Mouse (Mus musculus) intestine, embryonic 16.5 days (tissue): ENCODE measurements around the gene Il12a. TPM values are rescaled to one million over a fixed set of nuclear protein-coding genes. Genes with fewer than 3 reads are reported as not detected.
"Not testable (repeated sequence)": the region's sequence is repeated elsewhere in the genome, so short reads cannot be mapped to it uniquely, and the experiment has no call there.

Experiments
- ATAC-seq: fragments of 200-750 bp; cut with Nextera tagmentation; 2 replicates; pipeline ENCODE4 v1.8.0; 2017; ENCODE audit warnings: moderate TSS enrichment, moderate library complexity
- H3K27ac ChIP-seq: fragments of 300-500 bp; sonication (generic); 2 replicates; pipeline ENCODE4 v1.5.1; 2014; ENCODE audit warnings: mild to moderate bottlenecking, low read length
- H3K27me3 ChIP-seq: fragments of 300-500 bp; sonication (generic); replicated peaks from 2 replicates; pipeline ENCODE4 v1.6.1; 2014; ENCODE audit warnings: low read length, control low read depth, mixed read lengths; ENCODE audit not compliant: control insufficient read depth, insufficient read depth
- H3K36me3 ChIP-seq: fragments of 300-500 bp; sonication (generic); 2 replicates; pipeline ENCODE4 v1.6.1; 2014; ENCODE audit warnings: low read length, control low read depth; ENCODE audit not compliant: control insufficient read depth, insufficient read depth
- H3K4me1 ChIP-seq: fragments of 300-500 bp; sonication (generic); 2 replicates; pipeline ENCODE4 v1.6.1; 2014; ENCODE audit warnings: low read length, control low read depth, mixed read lengths; ENCODE audit not compliant: control insufficient read depth, insufficient read depth
- H3K4me2 ChIP-seq: fragments of 300-500 bp; sonication (generic); 2 replicates; pipeline ENCODE4 v1.6.1; 2014; ENCODE audit warnings: low read depth, low read length, control low read depth
- H3K4me3 ChIP-seq: fragments of 300-500 bp; sonication (generic); 2 replicates; pipeline ENCODE4 v1.5.1; 2014; ENCODE audit warnings: mild to moderate bottlenecking, low read length
- H3K9ac ChIP-seq: fragments of 300-500 bp; sonication (generic); 2 replicates; pipeline ENCODE4 v1.6.1; 2014; ENCODE audit warnings: low read depth, low read length
- H3K9me3 ChIP-seq: fragments of 300-500 bp; sonication (generic); 2 replicates; pipeline ENCODE4 v1.6.1; 2016; ENCODE audit warnings: low read length, control low read depth; ENCODE audit not compliant: control insufficient read depth
- WGBS: fragments of 180-500 bp; shearing (Covaris S2); extraction: QIAGEN DNeasy Blood & Tissue Kit; methylation state at CpG from one replicate; pipeline ENCODE4 v1.1.7; 2014; 5-methylcytosine and 5-hydroxymethylcytosine counted together
- polyA plus RNA-seq: library from polyadenylated mRNA; unstranded; fragments of >200 nt; fragmentation: Nextera tagmentation; extraction: Ambion mirVana; gene quantifications from 2 replicates; pipeline ENCODE4 v1.2.1, GENCODE M21; 2015

Il12a gene
- polyA plus RNA-seq, 1 experiment from 2014 or later, result not detected

DNA sequence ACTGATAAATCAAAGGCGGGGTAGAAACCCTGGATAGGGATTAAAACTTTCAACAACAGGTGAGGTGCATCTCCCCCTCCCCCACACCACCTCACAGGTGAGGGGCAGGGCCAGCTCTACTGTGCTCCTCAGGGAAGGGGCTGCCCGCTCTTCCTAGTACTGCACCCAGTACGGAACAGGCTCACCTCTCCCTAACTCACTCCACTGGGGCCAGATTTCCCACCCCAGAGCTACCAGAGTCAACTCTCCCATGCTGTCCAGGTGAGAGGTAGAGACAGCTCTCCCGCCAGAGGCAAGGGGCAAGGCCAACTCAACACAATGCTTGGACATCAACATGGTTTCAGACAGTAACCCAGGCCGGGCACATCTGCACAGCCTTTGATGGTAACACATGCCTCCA is 21.1 kb downstream of the Il12a start:
- ATAC-seq, result no peak

GRCm38 (mm10) chr3:68713550-68713949 is 23.1 kb downstream of the Il12a start:
- Histone ChIP-seq H3K9me3 (no peaks in the 10 kb centered on the region), H3K36me3 (no peaks in the 10 kb centered on the region), H3K4me1 (no peaks in the 10 kb centered on the region), H3K4me2 (no peak overlapping the region; the same call in 1 of the 2 replicates), H3K27ac (no peak overlapping the region), H3K4me3 (no peak overlapping the region; the same call in 1 of the 2 replicates), H3K9ac (no peak overlapping the region), H3K27me3 (no peaks in the 10 kb centered on the region)
- WGBS, result 6% methylated on average over 7 of the region's 7 CpGs
- peak; percentile 63; the same call in 1 of the 2 replicates for ATAC-seq

More for the DNA sequence above, 21.1 kb downstream of the Il12a start:
- no peak overlapping the region for H3K9ac ChIP-seq
- no peaks in the 10 kb centered on the region for H3K9me3 ChIP-seq
- H3K4me3 ChIP-seq, result no peak overlapping the region
- no peaks in the 10 kb centered on the region for H3K27me3 ChIP-seq
- H3K27ac ChIP-seq, result no peak overlapping the region
- H3K4me2 ChIP-seq, result no peak overlapping the region
- H3K4me1 ChIP-seq, result no peaks in the 10 kb centered on the region
- 85% methylated on average over 5 of the region's 5 CpGs for WGBS
- H3K36me3 ChIP-seq, result no peaks in the 10 kb centered on the region

DNA sequence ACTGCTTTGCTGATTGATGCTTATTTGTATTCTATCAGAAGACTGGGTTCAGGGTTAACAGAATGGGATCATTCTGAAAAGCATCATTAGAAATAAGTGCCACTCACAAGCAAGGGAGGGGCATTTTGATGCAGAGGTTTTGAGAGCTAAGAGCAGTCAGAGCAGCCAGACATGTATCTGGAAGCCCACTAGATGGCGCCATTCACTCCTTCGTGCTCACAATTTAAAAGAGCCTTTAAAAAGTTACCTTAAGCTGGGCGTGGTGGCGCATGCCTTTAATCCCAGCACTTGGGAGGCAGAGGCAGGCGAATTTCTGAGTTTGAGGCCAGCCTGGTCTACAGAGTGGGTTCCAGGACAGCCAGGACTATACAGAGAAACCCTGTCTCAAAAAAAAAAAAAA is 26.9 kb downstream of the Il12a start:
- H3K27me3 ChIP-seq, H3K4me2 ChIP-seq, ATAC-seq, H3K4me1 ChIP-seq, H3K36me3 ChIP-seq, H3K27ac ChIP-seq, H3K9ac ChIP-seq, H3K4me3 ChIP-seq, H3K9me3 ChIP-seq: not testable (repeated sequence)
- 53% methylated on average over 5 of the region's 5 CpGs for WGBS

- Histone ChIP-seq H3K4me1 (no peaks in the 10 kb centered on the region), H3K9me3 (no peaks in the 10 kb centered on the region), H3K4me3 (no peak overlapping the region), H3K9ac (no peak overlapping the region), H3K36me3 (no peaks in the 10 kb centered on the region), H3K27me3 (no peaks in the 10 kb centered on the region), H3K27ac (no peak overlapping the region), H3K4me2 (no peak overlapping the region)
- 73% methylated on average over 8 of the region's 8 CpGs for WGBS
- no peak for ATAC-seq
These were observed 28.9 kb downstream of the Il12a start for GRCm38 (mm10) chr3:68719229-68719819.

DNA sequence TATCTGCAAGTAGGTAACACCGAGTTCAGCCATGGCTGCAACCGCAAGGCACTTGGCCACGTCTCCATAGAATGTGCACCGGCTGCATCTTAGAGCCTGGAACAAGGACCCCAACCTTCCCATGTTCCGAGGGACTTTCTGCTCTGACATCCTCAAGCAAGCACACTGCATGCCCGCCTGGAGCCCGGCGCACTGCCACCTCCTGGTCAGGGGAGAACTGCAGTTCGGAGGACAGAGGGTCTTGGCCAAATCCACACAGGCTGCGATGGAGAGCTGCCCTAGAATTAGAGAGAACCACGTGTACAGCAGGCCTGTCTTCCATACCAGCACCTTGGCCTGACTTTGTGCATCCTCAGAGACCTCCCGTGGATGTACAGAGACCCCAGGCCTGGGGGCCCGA is 29.8 kb downstream of the Il12a start:
- H3K4me3 ChIP-seq, result no peak overlapping the region
- WGBS, result 43% methylated on average over 13 of the region's 13 CpGs

DNA sequence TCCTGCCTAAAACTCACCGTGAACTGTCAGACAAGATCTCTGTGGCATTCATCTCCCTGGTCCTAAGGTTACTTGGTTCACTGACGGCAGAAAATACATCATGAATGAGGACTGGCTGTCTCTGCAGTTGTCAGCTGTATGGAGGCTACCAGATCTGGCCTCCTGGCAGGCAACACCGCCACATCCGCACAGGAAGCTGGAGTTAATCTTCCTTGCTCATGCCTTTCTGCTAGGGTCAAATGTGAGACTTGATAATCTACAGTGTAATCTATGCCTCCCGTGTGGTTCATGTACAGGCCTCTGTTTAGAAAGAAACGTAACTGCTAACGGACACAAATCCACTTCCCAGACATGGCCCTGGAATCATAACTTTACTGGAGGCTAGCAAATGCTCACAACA is 51.5 kb downstream of the Il12a start:
- H3K36me3 ChIP-seq, result no peaks in the 10 kb centered on the region
- H3K9me3 ChIP-seq, result no peaks in the 10 kb centered on the region
- 63% methylated on average over 7 of the region's 7 CpGs for WGBS
- H3K9ac ChIP-seq, result no peak overlapping the region
- H3K4me2 ChIP-seq, result no peak overlapping the region
- no peak overlapping the region for H3K4me3 ChIP-seq
- no peaks in the 10 kb centered on the region for H3K4me1 ChIP-seq
- H3K27ac ChIP-seq, result no peak overlapping the region
- ATAC-seq, result no peak
- no peaks in the 10 kb centered on the region for H3K27me3 ChIP-seq

More for the DNA sequence above, 29.8 kb downstream of the Il12a start:
- H3K36me3 ChIP-seq, result no peaks in the 10 kb centered on the region
- no peak overlapping the region for H3K4me2 ChIP-seq
- no peak overlapping the region for H3K9ac ChIP-seq
- no peak overlapping the region for H3K27ac ChIP-seq
- no peaks in the 10 kb centered on the region for H3K27me3 ChIP-seq
- H3K4me1 ChIP-seq, result no peaks in the 10 kb centered on the region
- H3K9me3 ChIP-seq, result no peaks in the 10 kb centered on the region
- ATAC-seq, result no peak

DNA sequence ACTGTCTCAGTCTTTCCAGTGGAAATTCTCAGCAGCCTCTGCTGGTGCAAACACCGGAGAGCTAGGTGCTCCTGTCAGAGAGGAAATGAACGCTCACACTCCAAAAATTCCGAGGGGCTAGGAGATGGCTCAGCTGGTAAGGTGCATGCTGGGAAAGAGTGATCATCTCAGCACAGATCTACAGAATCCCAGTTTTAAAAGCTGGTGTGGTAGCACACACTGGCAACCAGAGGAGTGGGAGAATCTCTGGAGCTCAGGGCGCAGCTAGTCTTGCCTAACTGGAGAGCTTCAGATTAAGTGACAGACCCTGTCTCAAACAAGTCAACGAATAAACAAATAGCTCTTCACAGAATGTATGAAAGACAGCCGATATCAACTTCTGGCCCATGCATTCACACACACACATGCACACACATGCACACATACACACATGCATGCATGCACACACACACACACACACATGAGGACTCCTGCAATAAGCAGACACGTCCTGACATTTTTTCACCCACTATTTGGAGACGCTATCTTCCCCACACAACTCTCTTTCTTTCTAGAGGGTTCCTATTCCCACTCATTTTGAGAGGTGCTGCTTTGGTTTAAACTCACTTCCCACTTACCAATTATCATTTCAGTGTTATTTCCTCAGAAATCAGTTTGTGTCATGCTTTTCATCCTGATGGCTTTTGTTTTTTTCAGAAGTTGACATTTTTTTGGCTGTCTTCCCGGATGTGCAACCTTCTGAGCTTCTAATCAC is 52.5 kb downstream of the Il12a start:
- no peak for ATAC-seq
- 70% methylated on average over 9 of the region's 9 CpGs for WGBS

GRCm38 (mm10) chr3:68743472-68743732 is 53.0 kb downstream of the Il12a start:
- ATAC-seq, result no peak
- no peaks in the 10 kb centered on the region for H3K36me3 ChIP-seq
- no peaks in the 10 kb centered on the region for H3K9me3 ChIP-seq
- H3K4me2 ChIP-seq, result no peak overlapping the region
- no peaks in the 10 kb centered on the region for H3K4me1 ChIP-seq
- H3K27ac ChIP-seq, result no peak overlapping the region
- no peaks in the 10 kb centered on the region for H3K27me3 ChIP-seq
- H3K9ac ChIP-seq, result no peak overlapping the region
- 50% methylated on average over 3 of the region's 3 CpGs for WGBS
- H3K4me3 ChIP-seq, result no peak overlapping the region

More for the DNA sequence above, 52.5 kb downstream of the Il12a start:
- H3K9ac ChIP-seq, result no peak overlapping the region
- no peaks in the 10 kb centered on the region for H3K27me3 ChIP-seq
- H3K4me1 ChIP-seq, result no peaks in the 10 kb centered on the region
- H3K4me2 ChIP-seq, result no peak overlapping the region
- H3K27ac ChIP-seq, result no peak overlapping the region
- no peaks in the 10 kb centered on the region for H3K36me3 ChIP-seq
- H3K9me3 ChIP-seq, result no peaks in the 10 kb centered on the region
- H3K4me3 ChIP-seq, result no peak overlapping the region

DNA sequence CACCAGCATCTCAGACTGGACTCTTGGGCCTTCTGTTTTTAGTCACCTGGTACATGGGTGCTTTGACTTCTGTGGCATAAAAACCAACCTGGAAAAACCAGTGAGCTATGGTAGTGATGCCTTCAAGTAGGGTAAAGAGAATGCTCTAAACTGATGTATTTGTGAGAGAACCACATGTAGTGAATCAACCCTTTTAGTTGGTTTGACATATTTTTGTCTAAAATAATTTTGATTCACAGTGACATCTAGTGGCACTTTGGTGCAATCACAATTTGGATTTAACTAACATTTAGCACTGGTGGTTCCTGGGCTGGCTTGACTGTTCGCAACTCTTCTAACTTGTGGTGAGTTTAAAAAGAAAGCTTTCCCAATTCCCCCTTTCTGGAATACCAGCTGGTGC is 53.7 kb downstream of the Il12a start:
- no peaks in the 10 kb centered on the region for H3K36me3 ChIP-seq
- no peak overlapping the region for H3K4me2 ChIP-seq
- no peak overlapping the region for H3K4me3 ChIP-seq
- H3K27ac ChIP-seq, result no peak overlapping the region
- H3K4me1 ChIP-seq, result no peaks in the 10 kb centered on the region
- H3K9me3 ChIP-seq, result no peaks in the 10 kb centered on the region
- no peak for ATAC-seq
- 72% methylated on average over 1 of the region's 1 CpGs for WGBS
- H3K9ac ChIP-seq, result no peak overlapping the region
- no peaks in the 10 kb centered on the region for H3K27me3 ChIP-seq

DNA sequence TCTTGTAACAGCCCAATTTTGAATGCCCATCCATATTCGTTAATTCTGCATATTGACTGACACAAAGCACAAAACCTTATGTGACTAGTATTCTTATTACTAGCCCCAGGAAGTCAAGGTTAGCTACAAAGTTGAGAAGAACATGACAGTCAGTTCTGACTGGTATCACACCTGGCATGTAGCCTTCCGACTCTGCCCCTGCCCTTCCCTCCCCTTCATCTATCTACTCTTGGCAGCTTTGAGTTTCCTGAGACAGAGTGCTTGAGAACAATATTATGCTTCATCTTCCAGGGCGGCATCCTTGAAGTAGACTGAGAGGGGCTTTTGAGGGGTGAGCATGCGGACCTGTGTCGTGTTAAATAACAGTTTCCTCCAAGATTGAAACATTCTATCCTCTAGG is 54.6 kb downstream of the Il12a start:
- H3K36me3 ChIP-seq, result no peaks in the 10 kb centered on the region
- 90% methylated on average over 5 of the region's 5 CpGs for WGBS
- H3K27me3 ChIP-seq, result no peaks in the 10 kb centered on the region
- H3K4me2 ChIP-seq, result no peak overlapping the region
- H3K4me1 ChIP-seq, result no peaks in the 10 kb centered on the region
- H3K4me3 ChIP-seq, result no peak overlapping the region
- no peaks in the 10 kb centered on the region for H3K9me3 ChIP-seq
- no peak overlapping the region for H3K27ac ChIP-seq
- H3K9ac ChIP-seq, result no peak overlapping the region
- no peak for ATAC-seq
